Mouse (Mus musculus): ENCODE results near the gene Rps27. TPM values are rescaled to one million over a fixed set of nuclear protein-coding genes. Genes with fewer than 3 reads are reported as not detected.

The Rps27 gene
- total RNA-seq, 2 experiments from 2014 or later, result 799 to 888 TPM

GRCm38 (mm10) chr3:90250791-90251190 is 37.3 kb upstream of the Rps27 start:
- no peak overlapping the region for H3K4me3 ChIP-seq
- H3K27ac ChIP-seq, result no peak overlapping the region
- no peak for DNase-seq (ENCODE audit: extremely low spot score in 1 of 2, low spot score in 2 of 2)
- TF ChIP-seq CTCF (IDR thresholded peaks at IDR 0.05), result no peak
- intact Hi-C loops (cut with DNase I), result no loop called here

- peak in 1 of 2 experiments; percentile 18 for DNase-seq (ENCODE audit: extremely low spot score in 1 of 2, low spot score in 2 of 2)
- H3K4me3 ChIP-seq, result peak overlapping the region; percentile 91
- TF ChIP-seq CTCF (IDR thresholded peaks at IDR 0.05), result no peak
- peak overlapping the region; percentile 91 for H3K27ac ChIP-seq
- intact Hi-C loops (cut with DNase I), result loop anchor here (2.0 kb wide), 1 partner anchor 18 kb away; the partner anchor contains the start of gene Jtb
Measured at GRCm38 (mm10) chr3:90248746-90249100, 35.3 kb upstream of the Rps27 start.

- Histone ChIP-seq H3K4me3 (peak within 1 kb of the TSS; percentile 91), H3K27ac (peak within 1 kb of the TSS; percentile 91)
- peak; percentile 88 to 90 for DNase-seq (ENCODE audit: extremely low spot score in 1 of 2, low spot score in 2 of 2)
- TF ChIP-seq CTCF (IDR thresholded peaks at IDR 0.05), result no peak
- intact Hi-C loops (cut with DNase I), result loop anchor here (2.0 kb wide), 1 partner anchor 17 kb away; the partner anchor contains the start of gene Jtb
Measured at GRCm38 (mm10) chr3:90247960-90248745, 34.7 kb upstream of the Rps27 start, which contains the start of gene Slc39a1. Slc39a1 (plus strand) TSS chr3:90248172.

GRCm38 (mm10) chr3:90247630-90247959 is 34.1 kb upstream of the Rps27 start:
- DNase-seq (ENCODE audit: extremely low spot score in 1 of 2, low spot score in 2 of 2), result no peak
- H3K4me3 ChIP-seq, result peak overlapping the region; percentile 91
- peak overlapping the region; percentile 91 for H3K27ac ChIP-seq
- TF ChIP-seq CTCF (IDR thresholded peaks at IDR 0.05), result peak; percentile 14
- intact Hi-C loops (cut with DNase I), result no loop called here

- no peak overlapping the region for H3K4me3 ChIP-seq
- H3K27ac ChIP-seq, result no peak overlapping the region
- no peak for DNase-seq (ENCODE audit: extremely low spot score in 1 of 2, low spot score in 2 of 2)
- TF ChIP-seq CTCF (IDR thresholded peaks at IDR 0.05), result no peak
- intact Hi-C loops (cut with DNase I), result no loop called here
Measured at GRCm38 (mm10) chr3:90245406-90245805, 32.0 kb upstream of the Rps27 start.

GRCm38 (mm10) chr3:90242984-90243775 is 29.7 kb upstream of the Rps27 start, which contains the start of gene Creb3l4:
Creb3l4 (minus strand) TSS chr3:90243512.
- H3K27ac ChIP-seq, result no peak within 1 kb of the TSS
- no peak for TF ChIP-seq CTCF (IDR thresholded peaks at IDR 0.05)
- DNase-seq (ENCODE audit: extremely low spot score in 1 of 2, low spot score in 2 of 2), result no peak
- intact Hi-C loops (cut with DNase I), result no loop called here
- H3K4me3 ChIP-seq, result peak within 1 kb of the TSS; percentile 24

GRCm38 (mm10) chr3:90241669-90242358 is 28.4 kb upstream of the Rps27 start:
- Histone ChIP-seq H3K27ac (no peak overlapping the region), H3K4me3 (no peak overlapping the region)
- no peak for DNase-seq (ENCODE audit: extremely low spot score in 1 of 2, low spot score in 2 of 2)
- intact Hi-C loops (cut with DNase I), result no loop called here
- no peak for TF ChIP-seq CTCF (IDR thresholded peaks at IDR 0.05)

GRCm38 (mm10) chr3:90241251-90241650 is 27.8 kb upstream of the Rps27 start:
- Histone ChIP-seq H3K4me3 (no peak overlapping the region), H3K27ac (no peak overlapping the region)
- TF ChIP-seq CTCF (IDR thresholded peaks at IDR 0.05), result no peak
- no peak for DNase-seq (ENCODE audit: extremely low spot score in 1 of 2, low spot score in 2 of 2)
- intact Hi-C loops (cut with DNase I), result no loop called here

- Histone ChIP-seq H3K27ac (peak within 1 kb of the TSS; percentile 82), H3K4me3 (peak within 1 kb of the TSS; percentile 82)
- TF ChIP-seq CTCF (IDR thresholded peaks at IDR 0.05), result no peak; the same call in none of the 2 replicates
- intact Hi-C loops (cut with DNase I), result loop anchor here (2.0 kb wide), 1 partner anchor 17 kb away; the partner anchor contains the start of gene Slc39a1
- peak; percentile 92 to 95 for DNase-seq (ENCODE audit: extremely low spot score in 1 of 2, low spot score in 2 of 2)
Measured at GRCm38 (mm10) chr3:90231507-90232333, 18.3 kb upstream of the Rps27 start, which contains the start of gene Jtb. Jtb (plus strand) TSS chr3:90231597.

GRCm38 (mm10) chr3:90231075-90231474 is 17.6 kb upstream of the Rps27 start:
- Histone ChIP-seq H3K4me3 (peak overlapping the region; percentile 82), H3K27ac (peak overlapping the region; percentile 56; the same call in 1 of the 2 replicates)
- no peak for DNase-seq (ENCODE audit: extremely low spot score in 1 of 2, low spot score in 2 of 2)
- no peak for TF ChIP-seq CTCF (IDR thresholded peaks at IDR 0.05)
- intact Hi-C loops (cut with DNase I), result loop anchor here (2.0 kb wide), 1 partner anchor 18 kb away; the partner anchor contains the start of gene Slc39a1

GRCm38 (mm10) chr3:90224331-90224730 is 10.9 kb upstream of the Rps27 start:
- DNase-seq (ENCODE audit: extremely low spot score in 1 of 2, low spot score in 2 of 2), result no peak
- no peak for TF ChIP-seq CTCF (IDR thresholded peaks at IDR 0.05)
- Histone ChIP-seq H3K27ac (no peak overlapping the region), H3K4me3 (no peak overlapping the region)
- intact Hi-C loops (cut with DNase I), result no loop called here

Measured in left cerebral cortex, adult 2 months (tissue).